ENCODE assay signal across 9 mouse cellular contexts in the genomic region with DNA sequence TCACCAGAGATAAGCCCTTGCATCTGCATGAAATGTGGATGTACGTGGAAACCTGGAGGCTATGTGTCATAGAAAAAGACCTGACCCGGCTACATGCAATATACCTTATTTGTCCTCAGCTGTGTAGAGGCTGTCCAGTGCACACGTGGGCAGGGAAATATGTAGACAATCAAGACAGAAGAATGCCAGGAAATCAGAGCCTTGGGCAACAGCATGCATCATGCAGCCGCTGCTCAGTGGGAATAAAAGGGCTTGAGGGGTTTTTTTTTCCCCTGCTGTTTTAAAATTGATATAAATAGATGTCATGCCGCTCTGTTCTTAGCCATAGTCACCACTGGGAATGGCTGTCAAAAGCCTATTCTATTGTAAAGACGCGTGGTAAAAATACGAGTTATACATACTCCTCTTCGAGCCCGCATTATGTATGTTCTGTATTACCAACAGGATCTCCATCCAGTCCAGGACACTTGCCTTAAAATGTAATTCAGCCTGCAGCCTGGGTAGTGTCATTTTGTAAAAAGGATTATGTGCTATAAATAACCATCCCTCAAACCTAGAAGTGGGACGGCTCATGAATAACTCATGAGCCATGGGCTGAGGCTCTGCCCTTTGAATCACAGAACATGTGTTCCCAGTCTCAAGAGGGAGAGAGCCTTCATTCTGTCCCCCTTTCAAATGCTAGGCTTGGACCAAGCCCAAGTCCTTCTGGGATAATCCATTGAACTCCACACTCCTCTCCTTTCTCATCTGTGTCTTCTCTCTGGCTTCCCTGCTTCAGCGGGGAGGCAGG.
DNase-seq lines count a peak whose midpoint lies in the region; ATAC-seq and TF ChIP-seq lines count a peak whose summit lies in the region.
"Had no signal": no experiment of that assay in that cellular context is flagged by ENCODE, and none has a peak within 500 bp of the region (broad histone marks: within the 10 kb centered on the region; RNA-seq: fewer than 3 reads in every experiment).

No protein-coding gene starts in this region.

- no peaks in the 10 kb centered on the region for H3K9me3 ChIP-seq in hindbrain, embryonic 16.5 days (ENCODE audit: control insufficient read depth, low read length)
- H3K9me3 ChIP-seq in neural tube, embryonic 15.5 days (replicated peaks) = no peaks in the 10 kb centered on the region
- H3K9me3 ChIP-seq: lung, embryonic 15.5 days had no signal

- H3K27ac ChIP-seq in kidney, adult 2 months (ENCODE audit: insufficient read depth, low read depth, low read length) = no peak overlapping the region
- no peak overlapping the region for H3K27ac ChIP-seq in hindbrain, embryonic 16.5 days (ENCODE audit: low read depth, low read length)
- H3K27ac ChIP-seq in neural tube, embryonic 15.5 days (replicated peaks) = no peak overlapping the region
- H3K27ac ChIP-seq: lung, embryonic 15.5 days had no signal

- WGBS in kidney, adult 2 months = 74% methylated on average over 12 of the region's 12 CpGs
- whole genome bisulfite sequencing in hindbrain, embryonic 16.5 days = 20% methylated on average over 12 of the region's 12 CpGs
- WGBS in neural tube, embryonic 15.5 days = 22% methylated on average over 12 of the region's 12 CpGs

- DNase-seq in cerebellum, postnatal 10 days = peak; percentile 55 to 73
- no peak for DNase-seq in cerebellum, postnatal 25 days
- DNase-seq in kidney, postnatal 4 days = peak; percentile 7 to 13
- no peak for DNase-seq in kidney, adult 2 months
- DNase-seq in ovary, postnatal 10 days (ENCODE audit: low spot score) = no peak
- no peak for DNase-seq in cerebellum, adult 11 months

- peak; percentile 86 for ATAC-seq in hindbrain, embryonic 16.5 days
- ATAC-seq in neural tube, embryonic 15.5 days (ENCODE audit: low FRiP score) = 0 out of 2 replicates have a peak, but pooled peaks have one; percentile 24

- no peak overlapping the region for H3K4me3 ChIP-seq in kidney, adult 2 months (ENCODE audit: insufficient read depth, low read depth, low read length)
- no peak overlapping the region for H3K4me3 ChIP-seq in hindbrain, embryonic 16.5 days (ENCODE audit: low read length)
- H3K4me3 ChIP-seq in neural tube, embryonic 15.5 days (replicated peaks) = no peak overlapping the region
- H3K4me3 ChIP-seq: lung, embryonic 15.5 days had no signal

- no peak overlapping the region for H3K4me2 ChIP-seq in hindbrain, embryonic 16.5 days (ENCODE audit: low read length)
- no peak overlapping the region for H3K4me2 ChIP-seq in neural tube, embryonic 15.5 days
- H3K4me2 ChIP-seq: lung, embryonic 15.5 days had no signal

- H3K4me1 ChIP-seq in kidney, adult 2 months (ENCODE audit: control insufficient read depth, insufficient read depth, low read length) = no peaks in the 10 kb centered on the region
- peaks cover 27% of the 10 kb centered on the region for H3K4me1 ChIP-seq in hindbrain, embryonic 16.5 days (ENCODE audit: control insufficient read depth, insufficient read depth, low read depth, low read length)
- peaks cover 31% of the 10 kb centered on the region for H3K4me1 ChIP-seq in neural tube, embryonic 15.5 days
- H3K4me1 ChIP-seq: lung, embryonic 15.5 days had no signal

- H3K36me3 ChIP-seq in kidney, adult 2 months (ENCODE audit: control insufficient read depth, insufficient read depth, low read length) = no peaks in the 10 kb centered on the region
- no peaks in the 10 kb centered on the region for H3K36me3 ChIP-seq in hindbrain, embryonic 16.5 days (ENCODE audit: control insufficient read depth, insufficient read depth, low read length)
- H3K36me3 ChIP-seq in neural tube, embryonic 15.5 days = no peaks in the 10 kb centered on the region
- H3K36me3 ChIP-seq: lung, embryonic 15.5 days had no signal

- no peak for TF ChIP-seq POLR2A in kidney, adult 2 months (IDR thresholded peaks at IDR 0.05; ENCODE audit: low read depth, low read length)

- peak overlapping the region; percentile 3; the same call in 1 of the 2 replicates for H3K9ac ChIP-seq in hindbrain, embryonic 16.5 days (ENCODE audit: low read depth, low read length)
- no peak overlapping the region for H3K9ac ChIP-seq in neural tube, embryonic 15.5 days (replicated peaks)
- H3K9ac ChIP-seq: lung, embryonic 15.5 days had no signal

- H3K27me3 ChIP-seq in kidney, adult 2 months (replicated peaks; ENCODE audit: control insufficient read depth, insufficient read depth, low read length) = no peaks in the 10 kb centered on the region
- H3K27me3 ChIP-seq in hindbrain, embryonic 16.5 days (replicated peaks; ENCODE audit: control insufficient read depth, insufficient read depth, low read length) = no peaks in the 10 kb centered on the region
- H3K27me3 ChIP-seq in neural tube, embryonic 15.5 days (replicated peaks) = no peaks in the 10 kb centered on the region
- H3K27me3 ChIP-seq: lung, embryonic 15.5 days had no signal

- TF ChIP-seq CTCF in kidney, adult 2 months (conservative IDR thresholded peaks at IDR 0.05; ENCODE audit: insufficient read depth, insufficient read length, low read depth, low read length) = no peak

Comparison
In these comparisons a context has a peak if more than half of its experiments do, and no peak if none do; other contexts are left out.
1. DNase-seq: peak in cerebellum, postnatal 10 days (2 of 2) and kidney, postnatal 4 days (2 of 2); none in cerebellum, postnatal 25 days (0 of 2), kidney, adult 2 months (single experiment), ovary, postnatal 10 days (single experiment) and cerebellum, adult 11 months (single experiment).